Mouse (Mus musculus): ENCODE measurements around the gene Ttc39a. TPM values are rescaled to one million over a fixed set of nuclear protein-coding genes. Genes with fewer than 3 reads are reported as not detected.

The Ttc39a gene
- polyA plus RNA-seq, 1 experiment, result 0.70 TPM

DNA sequence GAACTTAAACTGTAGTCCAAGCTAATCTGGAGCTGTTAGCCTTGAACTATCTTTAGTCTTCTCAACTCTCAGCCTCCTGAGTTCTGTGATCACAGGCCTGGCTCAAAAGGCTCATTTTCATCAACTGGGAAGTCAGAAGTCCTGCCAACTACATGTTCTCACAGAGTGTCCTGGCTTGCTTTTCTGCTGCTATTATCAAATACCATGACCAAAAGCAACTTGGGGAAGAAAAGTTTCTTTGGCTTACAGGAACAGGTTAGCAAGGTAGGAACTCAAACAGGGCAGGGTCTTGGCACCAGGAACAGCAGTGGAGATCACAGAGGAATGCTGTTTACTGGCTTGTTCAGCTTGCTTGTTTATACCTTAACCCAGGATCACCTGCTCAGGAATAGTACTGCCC lies 87.2 kb downstream of the Ttc39a start:
- no peak for TF ChIP-seq E2F4 (IDR thresholded peaks at IDR 0.05; ENCODE audit: insufficient read depth)
- no peak for TF ChIP-seq MYOD1 (IDR thresholded peaks at IDR 0.05; ENCODE audit: control insufficient read depth in 1 of 3, insufficient read length in 2 of 3, low read depth in 2 of 3)
- TF ChIP-seq POLR2AphosphoS2 (IDR thresholded peaks at IDR 0.05; ENCODE audit: insufficient read length, low read depth), result no peak
- TF ChIP-seq MAX (IDR thresholded peaks at IDR 0.05; ENCODE audit: low read depth), result no peak
- no peak for TF ChIP-seq SRF (IDR thresholded peaks at IDR 0.05; ENCODE audit: control insufficient read depth, insufficient read length, low read depth)
- TF ChIP-seq TCF3 (IDR thresholded peaks at IDR 0.05; ENCODE audit: insufficient read length, low read depth), result no peak
- no peak for TF ChIP-seq USF1 (IDR thresholded peaks at IDR 0.05; ENCODE audit: low read depth)
- no peak for TF ChIP-seq POLR2A (IDR thresholded peaks at IDR 0.05; ENCODE audit: insufficient read length, low read depth)
- no peak for TF ChIP-seq TCF12 (IDR thresholded peaks at IDR 0.05; ENCODE audit: insufficient read depth, poor library complexity, severe bottlenecking)
- TF ChIP-seq REST (IDR thresholded peaks at IDR 0.05; ENCODE audit: insufficient read depth, insufficient read length), result no peak
- no peak for TF ChIP-seq MYOG (IDR thresholded peaks at IDR 0.05; ENCODE audit: control insufficient read depth in 1 of 3, insufficient read depth in 1 of 3, insufficient read length in 2 of 3, low read depth in 2 of 3)
- no peak for TF ChIP-seq CEBPB (IDR thresholded peaks at IDR 0.05; ENCODE audit: insufficient read depth, poor library complexity, severe bottlenecking)
- H3ac ChIP-seq (ENCODE audit: control insufficient read depth, insufficient read length), result no peak overlapping the region
- no peaks in the 10 kb centered on the region for H3K79me2 ChIP-seq (ENCODE audit: control insufficient read depth, insufficient read depth)
- H3K4me2 ChIP-seq (ENCODE audit: low read depth), result no peak overlapping the region
- no peak overlapping the region for H3K4me3 ChIP-seq
- H3K27me3 ChIP-seq (ENCODE audit: control insufficient read depth, insufficient read depth, insufficient read length), result no peaks in the 10 kb centered on the region
- H3K36me3 ChIP-seq (ENCODE audit: control insufficient read depth, insufficient read depth), result no peaks in the 10 kb centered on the region

Other genes starting within 250 kb of the Ttc39a start
- gene Osbpl9, start 204.4 kb upstream of the Ttc39a start, polyA plus RNA-seq (2012; fragmentation: generic; extraction: Trizol), result 63.0 TPM
- 0.34 TPM for gene Calr4, start 172.1 kb upstream of the Ttc39a start, polyA plus RNA-seq (2012; fragmentation: generic; extraction: Trizol)
- 23.7 TPM for gene Eps15, start 126.4 kb upstream of the Ttc39a start, polyA plus RNA-seq (2012; fragmentation: generic; extraction: Trizol)
- gene Rnf11, start 78.1 kb downstream of the Ttc39a start, polyA plus RNA-seq (2012; fragmentation: generic; extraction: Trizol), result 127 TPM
- gene 4930522H14Rik, start 124.7 kb downstream of the Ttc39a start, polyA plus RNA-seq (2012; fragmentation: generic; extraction: Trizol), result not detected